Mouse (Mus musculus): ENCODE results near the gene Uqcrh. TPM values are rescaled to one million over a fixed set of nuclear protein-coding genes. Genes with fewer than 3 reads are reported as not detected.

The Uqcrh gene
- polyA plus RNA-seq, 1 experiment from 2014 or later: 469 TPM

DNA sequence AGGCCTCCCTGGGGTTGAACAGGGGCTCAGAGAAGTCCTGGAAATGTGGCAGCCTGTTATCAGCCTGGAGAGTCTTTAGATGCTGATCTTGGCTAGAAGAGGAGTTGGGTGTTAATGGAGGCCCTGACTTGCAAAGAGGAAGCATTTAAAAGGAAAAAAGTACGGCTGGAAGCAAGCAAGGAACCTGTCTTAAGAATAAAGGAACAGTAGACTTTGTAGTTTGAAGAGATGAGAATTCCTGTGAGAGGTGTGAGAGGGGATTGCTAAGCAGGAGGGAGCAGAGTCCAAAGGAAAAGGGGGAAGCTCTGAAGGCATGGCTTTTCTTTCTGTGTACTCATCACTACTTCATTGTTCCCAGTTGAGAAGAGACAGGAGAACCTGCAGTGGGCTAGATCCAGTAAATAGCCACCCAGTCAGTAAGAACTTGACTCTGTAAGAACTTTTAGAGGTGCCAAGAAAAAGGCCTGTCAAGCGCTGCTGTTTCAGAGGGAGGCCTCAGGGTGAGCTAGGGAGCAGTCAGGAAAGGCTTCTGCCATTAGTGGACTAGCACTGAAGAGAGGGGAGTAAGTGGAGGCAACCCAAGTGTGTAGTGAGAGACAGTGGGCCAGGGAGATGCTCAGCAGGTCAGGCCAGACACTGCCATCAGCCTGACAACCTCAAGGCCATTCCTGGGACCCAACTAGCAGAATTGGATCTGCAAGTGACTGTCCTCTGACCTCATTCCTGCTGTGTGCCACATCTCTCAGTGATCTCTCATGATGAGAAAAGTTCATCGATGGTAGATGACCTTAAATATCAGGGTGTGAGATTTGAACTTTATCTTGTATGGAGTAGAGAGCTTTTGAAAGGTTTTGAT is 2.6 kb upstream of the Uqcrh start:
- Histone ChIP-seq H3K9me3 (no peaks in the 10 kb centered on the region), H3K36me3 (peaks cover 22% of the 10 kb centered on the region), H3K4me3 (peak overlapping the region; percentile 65), H3K27ac (peak overlapping the region; percentile 98), H3K4me1 (peaks cover 27% of the 10 kb centered on the region), H3K9ac (peak overlapping the region; percentile 89), H3K4me2 (peak overlapping the region; percentile 76), H3K27me3 (no peaks in the 10 kb centered on the region)
- ATAC-seq (ENCODE audit: borderline replicate concordance, extremely low read depth, low FRiP score, low TSS enrichment): no peak
- 46% methylated on average over 3 of the region's 3 CpGs for WGBS

DNA sequence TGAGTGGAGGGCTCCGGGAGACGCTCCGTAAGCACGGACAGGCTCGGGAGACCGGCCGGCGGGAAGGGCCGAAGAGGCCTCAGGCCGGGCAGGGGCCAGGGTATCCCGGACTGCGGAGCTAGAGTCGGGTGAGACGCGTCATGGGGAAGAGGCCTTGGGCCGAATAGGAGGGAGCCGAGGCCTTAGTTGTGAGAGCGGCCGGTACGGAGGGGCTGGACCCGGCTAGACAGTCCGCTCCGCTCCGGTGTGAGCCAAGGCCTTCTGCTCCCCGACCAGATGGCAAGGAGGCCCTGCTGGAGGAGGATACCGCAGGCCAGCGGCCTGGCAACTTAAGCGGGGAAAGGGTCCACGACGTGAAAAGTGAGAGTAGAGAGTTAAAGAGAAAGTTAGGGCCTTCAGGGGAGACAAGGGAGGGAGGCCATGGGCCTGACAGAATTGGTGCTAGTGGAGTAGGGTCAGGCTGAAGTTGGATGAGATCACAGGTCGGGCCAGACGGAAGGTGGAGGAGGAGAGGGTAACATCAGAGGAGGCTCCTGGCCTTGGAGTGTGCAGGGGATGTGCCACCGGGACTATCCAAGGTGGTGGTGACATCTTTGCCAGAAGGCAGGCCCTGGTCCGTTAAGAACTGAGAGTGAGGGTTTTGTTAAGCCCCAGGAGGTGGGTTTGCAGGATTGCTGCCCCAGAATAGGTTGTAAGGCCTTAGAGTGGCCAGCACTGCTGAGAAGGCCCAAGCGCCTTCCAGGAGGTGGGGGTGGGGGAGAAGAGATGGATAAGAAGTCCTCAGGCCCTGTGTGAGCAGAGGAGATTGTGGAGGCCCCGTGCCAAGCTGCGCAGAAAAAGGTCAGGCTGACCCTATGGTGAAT is 1.7 kb upstream of the Uqcrh start:
- H3K4me3 ChIP-seq: peak overlapping the region; percentile 65
- peaks cover 27% of the 10 kb centered on the region for H3K4me1 ChIP-seq
- under 1% methylated on average over 37 of the region's 37 CpGs for whole genome bisulfite sequencing
- H3K4me2 ChIP-seq: peak overlapping the region; percentile 76
- no peaks in the 10 kb centered on the region for H3K9me3 ChIP-seq
- peak overlapping the region; percentile 98 for H3K27ac ChIP-seq
- H3K36me3 ChIP-seq: peaks cover 20% of the 10 kb centered on the region
- H3K27me3 ChIP-seq: no peaks in the 10 kb centered on the region
- ATAC-seq (ENCODE audit: borderline replicate concordance, extremely low read depth, low FRiP score, low TSS enrichment): no peak
- H3K9ac ChIP-seq: peak overlapping the region; percentile 89

DNA sequence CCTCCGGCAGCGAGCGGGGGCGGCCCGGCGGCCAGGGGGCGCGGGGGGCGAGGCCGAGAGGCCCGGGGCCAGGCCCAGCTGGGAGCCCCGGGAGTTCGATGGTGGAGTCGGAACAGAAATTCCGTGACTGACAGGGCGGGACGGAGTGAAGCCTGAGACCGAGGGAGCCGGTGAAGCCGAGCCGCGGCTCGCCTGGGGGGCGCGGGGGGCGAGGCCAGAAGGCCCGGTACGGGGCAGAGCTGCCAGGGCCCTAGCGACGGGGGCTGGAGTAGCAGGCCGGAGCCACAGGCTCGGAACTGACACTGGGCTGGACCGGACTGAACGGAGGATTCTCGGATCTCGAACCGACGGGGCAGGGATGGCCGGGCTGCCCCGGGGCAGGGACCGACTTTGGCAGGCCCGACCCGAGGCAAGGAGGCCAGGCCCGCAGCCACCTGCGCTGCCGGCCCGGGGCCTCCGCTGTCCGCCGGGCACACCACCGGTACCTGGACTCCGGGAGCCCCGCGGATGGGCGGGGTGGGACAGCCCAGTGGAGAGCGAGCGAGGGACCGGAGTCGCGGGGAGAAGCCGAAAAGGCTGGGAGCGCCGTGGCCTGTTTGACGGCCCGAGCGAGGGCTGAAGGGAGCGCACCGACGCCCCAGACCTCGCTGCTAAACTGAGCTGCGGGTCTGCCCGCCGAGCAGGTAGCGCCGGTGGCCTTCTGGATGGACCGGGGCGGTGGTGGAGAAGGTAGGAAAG is 929 bp upstream of the Uqcrh start:
- peak; percentile 71 for ATAC-seq (ENCODE audit: borderline replicate concordance, extremely low read depth, low FRiP score, low TSS enrichment)
- H3K36me3 ChIP-seq: peaks cover 12% of the 10 kb centered on the region
- H3K9me3 ChIP-seq: no peaks in the 10 kb centered on the region
- H3K27me3 ChIP-seq: no peaks in the 10 kb centered on the region
- peak overlapping the region; percentile 89 for H3K9ac ChIP-seq
- WGBS: under 1% methylated on average over 75 of the region's 77 CpGs
- H3K4me1 ChIP-seq: peaks cover 27% of the 10 kb centered on the region
- peak overlapping the region; percentile 98 for H3K27ac ChIP-seq
- peak overlapping the region; percentile 65 for H3K4me3 ChIP-seq
- peak overlapping the region; percentile 76 for H3K4me2 ChIP-seq

- ATAC-seq (ENCODE audit: borderline replicate concordance, extremely low read depth, low FRiP score, low TSS enrichment): no peak
- 2% methylated on average over 8 of the region's 8 CpGs for WGBS
Observed at GRCm38 (mm10) chr4:116074145-116074675, 661 bp downstream of the Uqcrh start.

DNA sequence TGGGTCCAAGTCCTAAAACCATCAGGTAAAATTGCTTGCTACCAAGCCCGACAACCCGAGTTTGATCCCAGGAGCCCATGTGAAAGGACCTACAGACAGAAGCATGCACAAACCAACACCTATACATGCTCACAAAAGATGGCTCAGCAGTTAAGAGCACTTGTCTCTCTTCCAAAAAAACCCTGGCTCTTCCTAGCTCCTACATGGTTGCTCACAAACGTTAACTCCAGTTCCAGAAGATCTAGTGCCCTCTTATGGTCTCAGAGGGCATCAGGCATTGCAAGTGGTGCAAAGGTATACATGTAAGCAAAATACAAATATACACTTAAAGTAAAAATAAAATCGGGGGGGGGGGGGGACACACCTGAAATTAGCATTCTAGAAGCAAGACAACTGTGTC is 1.7 kb downstream of the Uqcrh start:
- Histone ChIP-seq H3K9ac (no peak overlapping the region), H3K9me3 (no peaks in the 10 kb centered on the region), H3K27me3 (no peaks in the 10 kb centered on the region), H3K4me3 (no peak overlapping the region), H3K4me1 (peaks cover 27% of the 10 kb centered on the region), H3K36me3 (peaks cover 24% of the 10 kb centered on the region), H3K27ac (no peak overlapping the region), H3K4me2 (peak overlapping the region; percentile 36)
- no peak for ATAC-seq (ENCODE audit: borderline replicate concordance, extremely low read depth, low FRiP score, low TSS enrichment)
- 49% methylated on average over 4 of the region's 4 CpGs for WGBS

More at GRCm38 (mm10) chr4:116074145-116074675, 661 bp downstream of the Uqcrh start:
- H3K4me2 ChIP-seq: peak overlapping the region; percentile 76
- no peaks in the 10 kb centered on the region for H3K9me3 ChIP-seq
- H3K4me1 ChIP-seq: peaks cover 27% of the 10 kb centered on the region
- H3K36me3 ChIP-seq: peaks cover 15% of the 10 kb centered on the region
- H3K9ac ChIP-seq: peak overlapping the region; percentile 89
- H3K27ac ChIP-seq: peak overlapping the region; percentile 98
- H3K27me3 ChIP-seq: no peaks in the 10 kb centered on the region
- H3K4me3 ChIP-seq: peak overlapping the region; percentile 65

DNA sequence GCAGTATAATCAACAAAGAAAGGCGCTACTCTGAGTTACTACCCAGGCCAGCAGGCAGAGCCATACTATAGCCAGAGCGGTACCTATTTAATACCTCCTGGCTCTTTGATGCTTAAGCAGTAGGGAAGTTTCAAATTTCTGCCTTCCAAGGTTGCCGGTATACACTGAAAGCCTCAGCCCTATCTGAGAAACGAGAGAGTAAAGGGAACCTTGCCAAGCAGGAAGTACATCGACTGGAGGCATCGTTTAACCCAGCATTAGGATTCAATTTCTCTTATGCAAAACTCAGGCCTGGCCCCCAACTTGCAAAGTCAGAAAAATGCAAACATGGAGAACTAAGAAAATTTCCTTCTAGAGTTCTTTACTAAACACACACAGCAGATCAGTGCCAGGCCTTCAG is 4.8 kb downstream of the Uqcrh start:
- no peak overlapping the region for H3K27ac ChIP-seq
- ATAC-seq (ENCODE audit: borderline replicate concordance, extremely low read depth, low FRiP score, low TSS enrichment): no peak
- WGBS: 62% methylated on average over 6 of the region's 6 CpGs
- H3K36me3 ChIP-seq: peaks cover 50% of the 10 kb centered on the region
- H3K4me3 ChIP-seq: no peak overlapping the region
- H3K27me3 ChIP-seq: no peaks in the 10 kb centered on the region
- no peak overlapping the region for H3K4me2 ChIP-seq
- H3K9me3 ChIP-seq: no peaks in the 10 kb centered on the region
- H3K4me1 ChIP-seq: peaks cover 14% of the 10 kb centered on the region
- H3K9ac ChIP-seq: no peak overlapping the region

DNA sequence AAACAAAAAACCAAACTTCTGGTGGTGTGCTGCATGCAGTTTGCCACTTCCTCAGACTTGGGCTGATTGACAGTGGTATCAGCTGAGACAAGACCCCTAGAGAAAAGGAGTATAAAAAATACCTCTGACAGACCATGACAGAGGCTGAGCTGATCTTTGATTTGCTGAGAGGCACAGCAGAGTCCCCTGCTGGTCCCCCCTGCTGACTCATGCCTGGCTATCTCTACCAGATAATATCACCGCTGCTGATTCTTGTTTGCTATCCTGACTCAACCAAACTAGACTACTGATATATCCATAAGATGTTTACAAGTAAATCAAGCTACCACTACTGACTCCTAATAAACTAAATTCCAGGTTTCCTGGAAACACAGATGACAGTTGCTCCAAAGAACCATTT is 11.0 kb downstream of the Uqcrh start:
- H3K4me3 ChIP-seq: no peak overlapping the region
- WGBS: 36% methylated on average over 1 of the region's 1 CpGs
- peaks cover 33% of the 10 kb centered on the region for H3K36me3 ChIP-seq
- ATAC-seq (ENCODE audit: borderline replicate concordance, extremely low read depth, low FRiP score, low TSS enrichment): no peak
- no peaks in the 10 kb centered on the region for H3K9me3 ChIP-seq
- H3K4me2 ChIP-seq: no peak overlapping the region
- H3K9ac ChIP-seq: no peak overlapping the region
- no peaks in the 10 kb centered on the region for H3K27me3 ChIP-seq
- H3K4me1 ChIP-seq: no peaks in the 10 kb centered on the region
- no peak overlapping the region for H3K27ac ChIP-seq

DNA sequence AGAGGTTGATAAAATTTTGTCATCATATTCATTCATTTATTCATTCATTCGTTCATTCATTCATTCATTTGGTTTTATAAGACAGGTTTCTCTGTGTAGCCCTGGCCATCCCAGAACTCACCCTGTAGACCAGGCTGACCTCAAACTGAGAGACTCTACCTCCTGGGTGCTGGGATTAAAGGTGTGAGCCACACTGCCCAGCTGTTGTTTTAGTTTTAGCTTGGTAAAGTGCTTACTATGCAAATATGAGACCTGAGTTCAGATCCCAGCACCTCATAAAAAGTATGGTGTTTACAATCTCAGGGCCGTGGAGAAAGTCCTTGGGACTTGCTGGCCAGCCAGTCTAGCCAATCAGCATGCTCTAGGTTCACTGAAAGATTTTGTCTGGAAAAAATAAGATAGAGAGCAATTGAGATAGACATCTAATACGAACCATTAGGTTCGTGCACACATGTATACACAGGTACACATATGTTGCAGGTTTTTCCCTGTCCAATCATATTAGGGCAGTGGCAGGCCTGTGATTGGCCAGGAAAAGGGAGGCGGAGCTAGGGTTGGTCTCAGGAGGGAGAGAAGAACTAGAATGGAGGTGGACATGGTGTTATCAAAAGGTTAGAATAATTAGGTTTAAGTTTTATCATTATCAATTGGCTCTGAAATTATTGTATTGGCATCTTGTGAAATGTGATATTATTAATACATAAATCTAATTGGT is 15.7 kb downstream of the Uqcrh start:
- Histone ChIP-seq H3K27me3 (no peaks in the 10 kb centered on the region), H3K4me2 (no peak overlapping the region), H3K4me1 (peaks cover 3% of the 10 kb centered on the region; the same call in 1 of the 2 replicates), H3K4me3 (no peak overlapping the region), H3K27ac (no peak overlapping the region), H3K9ac (no peak overlapping the region), H3K36me3 (no peaks in the 10 kb centered on the region), H3K9me3 (no peaks in the 10 kb centered on the region)
- 73% methylated on average over 5 of the region's 5 CpGs for WGBS
- ATAC-seq (ENCODE audit: borderline replicate concordance, extremely low read depth, low FRiP score, low TSS enrichment): no peak

- Histone ChIP-seq H3K27ac (no peak overlapping the region), H3K4me1 (peaks cover 7% of the 10 kb centered on the region), H3K9me3 (no peaks in the 10 kb centered on the region), H3K4me2 (no peak overlapping the region), H3K4me3 (no peak overlapping the region), H3K36me3 (no peaks in the 10 kb centered on the region), H3K27me3 (no peaks in the 10 kb centered on the region), H3K9ac (no peak overlapping the region)
- no peak for ATAC-seq (ENCODE audit: borderline replicate concordance, extremely low read depth, low FRiP score, low TSS enrichment)
- 0% methylated on average over 1 of the region's 1 CpGs for WGBS
Observed at GRCm38 (mm10) chr4:116057559-116057958, 17.3 kb downstream of the Uqcrh start.

- peak within 1 kb of the TSS; percentile 82 for H3K4me2 ChIP-seq
- peak; percentile 96 for ATAC-seq (ENCODE audit: borderline replicate concordance, extremely low read depth, low FRiP score, low TSS enrichment)
- under 1% methylated on average over 35 of the region's 35 CpGs for WGBS
- H3K27ac ChIP-seq: peak within 1 kb of the TSS; percentile 97
- H3K9me3 ChIP-seq: no peaks in the 10 kb centered on the region
- peak within 1 kb of the TSS; percentile 60 for H3K4me3 ChIP-seq
- no peaks in the 10 kb centered on the region for H3K27me3 ChIP-seq
- H3K9ac ChIP-seq: peak within 1 kb of the TSS; percentile 33
- peaks cover 30% of the 10 kb centered on the region for H3K4me1 ChIP-seq
- no peaks in the 10 kb centered on the region for H3K36me3 ChIP-seq
Observed at GRCm38 (mm10) chr4:116053399-116053961, 21.4 kb downstream of the Uqcrh start, which contains the start of gene Nsun4. Gene Nsun4, minus strand, starts transcription at chr4:116053876.
